Mouse (Mus musculus) testis, adult 2 months (tissue): ENCODE results near the gene Prm1. TPM values are rescaled to one million over a fixed set of nuclear protein-coding genes. Genes with fewer than 3 reads are reported as not detected.

Experiments
- H3K27ac ChIP-seq: fragments of 200-500 bp; 2 replicates; pipeline ENCODE4 v1.5.1; 2012; ENCODE audit warnings: low read depth, low read length; ENCODE audit not compliant: control insufficient read depth, insufficient read depth
- H3K27me3 ChIP-seq: fragments of 200-500 bp; 2 replicates; pipeline ENCODE4 v1.6.1; 2012; ENCODE audit warnings: mild to moderate bottlenecking, low read length, moderate library complexity; ENCODE audit not compliant: control insufficient read depth, insufficient read depth
- H3K36me3 ChIP-seq: fragments of 200-500 bp; 2 replicates; pipeline ENCODE4 v1.6.1; 2012; ENCODE audit warnings: mild to moderate bottlenecking, low read length; ENCODE audit not compliant: control insufficient read depth, insufficient read depth
- H3K4me1 ChIP-seq: fragments of 200-500 bp; 2 replicates; pipeline ENCODE4 v1.6.1; 2012; ENCODE audit warnings: low read length; ENCODE audit not compliant: control insufficient read depth, insufficient read depth
- H3K4me3 ChIP-seq: fragments of 200-500 bp; 2 replicates; pipeline ENCODE4 v1.5.1; 2012; ENCODE audit warnings: low read depth, mild to moderate bottlenecking, low read length, moderate library complexity, mixed read lengths; ENCODE audit not compliant: control insufficient read depth
- CTCF ChIP-seq: fragments of 200-500 bp; IDR thresholded peaks from 2 replicates; pipeline ENCODE4 v1.5.1; 2012; ENCODE audit warnings: low read depth, mild to moderate bottlenecking, inconsistent platforms, low read length, moderate library complexity; ENCODE audit not compliant: control insufficient read depth, insufficient read depth, insufficient replicate concordance
- POLR2A ChIP-seq: fragments of 200-500 bp; IDR thresholded peaks from 2 replicates; pipeline ENCODE4 v1.6.1; 2012; ENCODE audit warnings: low read depth, mild to moderate bottlenecking, inconsistent platforms, low read length, moderate library complexity; ENCODE audit not compliant: control insufficient read depth
- polyA plus RNA-seq: library from polyadenylated mRNA; depleted of rRNA; stranded (reverse); fragments of >200 nt; gene quantifications from 2 replicates; pipeline ENCODE4 v1.2.3, GENCODE M21; 2012

Prm1 gene
- polyA plus RNA-seq, 1 experiment, result 15,156 TPM

DNA sequence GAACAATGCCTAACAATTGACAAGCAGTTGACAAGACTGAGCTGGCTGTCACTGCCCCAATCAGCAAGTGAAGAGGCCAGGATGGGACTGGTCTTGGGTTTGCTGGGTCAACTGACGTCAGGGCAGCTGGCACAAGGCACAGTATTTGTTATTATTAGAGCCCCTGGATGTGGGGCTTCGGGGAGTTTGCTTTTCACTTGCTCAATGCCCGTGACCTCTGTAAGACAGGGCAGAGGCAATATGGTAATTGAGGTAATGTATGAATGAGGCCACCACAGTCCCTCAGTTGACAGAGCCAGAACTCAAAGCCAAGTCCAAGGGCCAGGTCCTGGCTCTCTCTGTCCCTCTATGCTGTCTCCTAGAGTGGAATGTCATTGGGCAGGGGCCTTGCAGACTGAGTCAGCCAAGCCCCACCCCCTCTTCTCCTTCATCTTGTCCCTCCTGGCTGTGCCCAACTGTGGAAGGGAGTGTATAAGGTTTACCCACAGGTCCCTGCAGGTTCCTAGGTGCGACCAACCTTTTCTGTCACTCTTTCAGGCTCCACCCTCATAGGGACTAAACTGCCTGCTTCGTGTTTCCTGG, 28.0 kb downstream of the Prm1 start:
- no peak overlapping the region for H3K27ac ChIP-seq
- H3K4me3 ChIP-seq, result no peak overlapping the region
- H3K36me3 ChIP-seq, result no peaks in the 10 kb centered on the region
- TF ChIP-seq POLR2A, result no peak
- no peak for TF ChIP-seq CTCF
- H3K27me3 ChIP-seq, result no peaks in the 10 kb centered on the region
- H3K4me1 ChIP-seq, result no peaks in the 10 kb centered on the region

DNA sequence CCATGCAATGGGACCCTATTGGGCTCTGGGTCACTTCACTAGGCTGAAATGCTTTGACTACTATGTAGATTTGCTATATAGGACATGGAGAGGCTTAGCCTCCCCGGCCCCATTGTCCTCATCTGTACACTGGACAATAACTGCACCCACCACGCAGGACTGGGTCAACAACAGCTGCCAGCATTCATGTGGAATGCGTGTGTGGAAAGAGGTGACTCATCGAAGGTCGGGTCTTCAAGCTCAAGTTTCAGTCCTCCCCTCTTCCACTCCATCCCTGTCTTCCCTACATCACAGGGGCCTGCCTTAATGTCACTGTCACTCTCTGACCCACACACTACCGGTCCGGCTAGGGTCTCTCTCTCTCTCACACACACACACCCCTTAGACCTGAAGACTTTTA, 29.3 kb downstream of the Prm1 start:
- TF ChIP-seq POLR2A, result no peak
- no peak for TF ChIP-seq CTCF
- Histone ChIP-seq H3K4me3 (no peak overlapping the region), H3K4me1 (no peaks in the 10 kb centered on the region), H3K36me3 (no peaks in the 10 kb centered on the region), H3K27me3 (no peaks in the 10 kb centered on the region), H3K27ac (no peak overlapping the region)

DNA sequence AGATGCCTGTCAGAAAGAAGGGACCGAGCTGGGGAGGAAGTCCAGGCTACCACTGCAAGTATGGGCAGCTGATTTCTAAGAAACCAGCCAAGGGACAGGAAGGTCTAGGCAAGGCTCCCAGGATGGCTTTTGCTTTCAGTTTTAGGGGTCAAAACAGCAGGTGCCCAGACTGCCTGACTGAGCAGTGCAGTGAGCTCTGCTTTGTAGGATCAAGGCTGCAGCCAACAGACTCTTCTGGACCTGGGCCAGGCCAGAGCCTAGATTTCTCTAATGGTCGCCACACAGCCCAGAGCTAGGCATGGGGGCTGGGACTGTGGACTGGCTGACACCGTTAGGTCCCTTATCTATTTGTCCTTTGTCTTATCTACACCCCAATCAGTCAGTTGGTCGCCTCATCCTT, 30.9 kb downstream of the Prm1 start:
- no peak overlapping the region for H3K4me3 ChIP-seq
- H3K36me3 ChIP-seq, result no peaks in the 10 kb centered on the region
- no peak overlapping the region for H3K27ac ChIP-seq
- H3K4me1 ChIP-seq, result no peaks in the 10 kb centered on the region
- no peaks in the 10 kb centered on the region for H3K27me3 ChIP-seq
- no peak for TF ChIP-seq CTCF
- no peak for TF ChIP-seq POLR2A

DNA sequence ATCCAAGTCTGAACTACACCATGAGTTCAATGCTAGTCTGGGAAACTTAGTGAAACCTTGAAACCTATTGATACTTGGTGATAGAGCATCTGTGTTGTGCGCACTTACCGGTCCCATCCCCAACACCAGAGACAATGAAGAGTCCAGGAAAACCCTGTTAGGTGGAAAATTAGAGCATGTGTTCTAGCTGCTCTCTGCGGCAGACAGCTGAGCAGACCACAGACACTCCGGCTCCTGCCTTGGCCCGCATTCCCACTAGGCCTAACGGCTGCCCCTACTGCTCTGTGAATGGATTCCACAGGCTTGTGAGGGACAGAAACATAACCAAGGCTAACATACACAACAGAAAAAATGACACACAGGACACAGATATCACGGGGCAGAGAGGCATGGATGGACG, 32.1 kb downstream of the Prm1 start:
- Histone ChIP-seq H3K27me3 (no peaks in the 10 kb centered on the region), H3K4me3 (no peak overlapping the region), H3K4me1 (no peaks in the 10 kb centered on the region), H3K36me3 (no peaks in the 10 kb centered on the region), H3K27ac (no peak overlapping the region)
- TF ChIP-seq CTCF (no peak), POLR2A (no peak)

DNA sequence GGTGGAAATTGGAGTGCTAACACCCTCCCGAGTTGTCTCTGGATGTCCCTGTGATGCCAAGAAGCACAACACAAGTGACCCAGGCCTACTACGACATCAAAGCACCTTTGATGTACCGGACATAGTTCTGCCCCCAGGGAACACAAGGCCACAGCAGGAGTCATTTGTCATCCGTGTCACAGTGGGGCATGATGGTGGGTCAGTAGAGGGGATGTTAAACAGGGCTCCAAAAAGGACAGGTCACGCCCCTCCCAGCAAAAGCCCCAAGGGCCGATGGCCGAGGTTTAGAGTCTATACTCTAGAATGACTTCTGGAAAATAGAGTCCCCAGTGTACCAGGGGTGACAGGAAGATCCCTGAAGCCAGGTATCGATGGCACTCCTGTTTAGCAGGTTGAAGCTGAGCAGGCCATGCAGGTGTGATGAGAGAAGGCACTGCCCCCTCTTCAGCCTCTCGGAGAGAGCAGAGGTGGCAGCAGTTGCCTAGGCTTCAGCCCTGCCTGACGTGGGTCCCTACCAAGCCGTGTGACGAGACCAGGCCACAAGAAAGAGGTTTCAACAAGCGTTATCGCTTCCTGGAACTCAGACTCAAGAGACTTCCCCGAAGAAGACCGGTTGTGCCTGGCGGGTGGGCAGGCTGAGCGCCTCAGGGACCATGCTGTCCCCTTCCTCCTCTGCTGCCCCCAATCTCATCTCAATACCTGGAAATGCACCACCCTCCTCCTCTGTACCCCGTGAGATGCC, 33.7 kb downstream of the Prm1 start:
- Histone ChIP-seq H3K27me3 (no peaks in the 10 kb centered on the region), H3K27ac (no peak overlapping the region), H3K36me3 (no peaks in the 10 kb centered on the region), H3K4me3 (no peak overlapping the region), H3K4me1 (no peaks in the 10 kb centered on the region)
- TF ChIP-seq CTCF (no peak), POLR2A (no peak)

DNA sequence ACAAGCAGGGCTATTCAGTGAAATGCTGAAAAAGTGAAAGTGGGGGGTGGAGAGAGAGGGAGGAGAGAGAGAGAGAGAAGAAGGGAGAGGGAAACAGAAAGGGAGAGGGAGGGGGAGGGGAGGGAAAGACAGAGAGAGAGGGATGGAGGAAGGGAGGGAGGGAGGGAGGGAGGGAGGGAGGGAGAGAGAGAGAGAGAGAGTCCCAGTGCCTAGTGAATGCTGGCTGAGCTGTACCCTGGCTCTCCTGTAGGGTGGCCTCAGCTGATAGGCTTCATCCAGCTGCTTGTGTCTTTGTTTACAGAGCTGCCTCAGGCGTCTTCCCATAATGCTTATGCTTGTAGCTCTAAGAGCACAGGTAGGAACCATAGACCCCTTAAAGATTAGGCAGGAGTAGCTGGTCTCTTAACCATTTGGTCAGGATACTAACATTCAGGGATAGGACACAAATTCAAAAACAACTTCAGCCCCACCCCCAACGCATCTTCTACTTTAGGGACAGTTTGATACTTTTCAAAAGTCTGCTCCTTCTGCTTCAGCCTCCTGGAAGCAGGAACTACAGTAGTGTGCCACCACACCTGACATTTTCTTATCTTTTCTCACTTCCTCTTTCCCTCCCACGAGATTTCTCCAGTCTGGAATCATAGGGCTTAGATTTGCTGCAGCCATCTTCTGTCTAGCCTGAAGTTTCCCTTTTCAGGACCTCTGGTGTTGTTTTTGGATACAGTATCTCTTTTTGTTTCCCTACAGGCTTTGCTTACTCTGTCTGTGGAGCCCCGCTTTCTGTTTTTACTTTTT, 34.9 kb downstream of the Prm1 start:
- Histone ChIP-seq H3K36me3 (no peaks in the 10 kb centered on the region), H3K27me3 (no peaks in the 10 kb centered on the region), H3K27ac (no peak overlapping the region), H3K4me3 (no peak overlapping the region), H3K4me1 (no peaks in the 10 kb centered on the region)
- TF ChIP-seq CTCF (no peak), POLR2A (no peak)

DNA sequence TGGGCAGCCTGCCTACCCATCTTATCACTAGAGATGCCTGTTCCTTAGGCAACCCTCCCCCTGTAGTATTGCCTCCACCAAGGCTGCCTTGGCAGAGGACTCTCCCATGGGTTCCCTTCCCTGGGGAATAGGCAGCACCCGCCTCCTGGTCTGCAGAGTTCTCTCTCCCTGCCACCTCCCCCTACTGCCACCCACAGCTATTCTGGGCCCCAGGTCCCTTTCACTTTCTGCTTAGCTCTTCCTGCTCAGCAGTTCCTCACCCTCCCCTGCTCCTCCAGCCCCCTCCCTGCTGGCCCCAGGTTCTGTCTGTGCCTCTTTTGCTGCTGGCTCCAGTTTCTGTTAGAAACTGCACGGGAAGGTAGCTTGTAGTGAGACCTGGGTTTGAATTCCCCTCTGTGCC, 36.0 kb downstream of the Prm1 start:
- Histone ChIP-seq H3K36me3 (no peaks in the 10 kb centered on the region), H3K27me3 (no peaks in the 10 kb centered on the region), H3K4me3 (no peak overlapping the region), H3K4me1 (no peaks in the 10 kb centered on the region), H3K27ac (no peak overlapping the region)
- TF ChIP-seq POLR2A (no peak), CTCF (no peak)
